Mouse (Mus musculus) limb, embryonic 14.5 days (tissue): ENCODE measurements around the gene Slc44a5. TPM values are rescaled to one million over a fixed set of nuclear protein-coding genes. Genes with fewer than 3 reads are reported as not detected.

Experiments used
- ATAC-seq: fragments of 200-750 bp; cut with Nextera tagmentation; 2 replicates; pipeline ENCODE4 v1.8.0; 2017; ENCODE audit warnings: low read depth, moderate number of reproducible peaks, moderate TSS enrichment; ENCODE audit not compliant: low FRiP score
- DNase-seq: peaks from one replicate; pipeline ENCODE4 v3.0.0-alpha.2; 2015; ENCODE audit warnings: low spot score
- H3K27ac ChIP-seq: fragments of 300-500 bp; sonication (generic); replicated peaks from 2 replicates; pipeline ENCODE4 v1.5.1; 2014; ENCODE audit warnings: low read depth, mild to moderate bottlenecking, low read length, moderate library complexity, mixed read lengths
- H3K27me3 ChIP-seq: fragments of 300-500 bp; sonication (generic); 2 replicates; pipeline ENCODE4 v1.6.1; 2014; ENCODE audit warnings: low read length, mixed read lengths; ENCODE audit not compliant: control insufficient read depth, insufficient read depth
- H3K36me3 ChIP-seq: fragments of 300-500 bp; sonication (generic); 2 replicates; pipeline ENCODE4 v1.6.1; 2014; ENCODE audit warnings: mild to moderate bottlenecking, low read length, moderate library complexity, mixed read lengths; ENCODE audit not compliant: control insufficient read depth, insufficient read depth
- H3K4me1 ChIP-seq: fragments of 300-500 bp; sonication (generic); 2 replicates; pipeline ENCODE4 v1.6.1; 2014; ENCODE audit warnings: antibody characterized with exemption, low read length, mixed read lengths; ENCODE audit not compliant: control insufficient read depth, insufficient read depth
- H3K4me2 ChIP-seq: fragments of 300-500 bp; sonication (generic); replicated peaks from 2 replicates; pipeline ENCODE4 v1.6.1; 2014; ENCODE audit warnings: low read depth, mild to moderate bottlenecking, low read length, moderate library complexity; ENCODE audit not compliant: severe bottlenecking
- H3K4me3 ChIP-seq: fragments of 300-500 bp; sonication (generic); replicated peaks from 2 replicates; pipeline ENCODE4 v1.5.1; 2014; ENCODE audit warnings: low read length
- H3K9ac ChIP-seq: fragments of 300-500 bp; sonication (generic); 2 replicates; pipeline ENCODE4 v1.6.1; 2014; ENCODE audit warnings: mild to moderate bottlenecking, low read depth, low read length, moderate library complexity; ENCODE audit not compliant: severe bottlenecking
- H3K9me3 ChIP-seq: fragments of 300-500 bp; sonication (generic); 2 replicates; pipeline ENCODE4 v1.6.1; 2016; ENCODE audit warnings: low read length; ENCODE audit not compliant: control insufficient read depth
- POLR2A ChIP-seq: fragments of 200-500 bp; IDR thresholded peaks from 2 replicates; pipeline ENCODE4 v1.8.0; 2012; ENCODE audit warnings: inconsistent platforms, mild to moderate bottlenecking, moderate library complexity, borderline replicate concordance; ENCODE audit not compliant: insufficient read depth, insufficient read length; ENCODE audit errors: extremely low read depth
- WGBS: fragments of 180-500 bp; shearing (Covaris S2); extraction: QIAGEN DNeasy Blood & Tissue Kit; methylation state at CpG from one replicate; pipeline ENCODE4 v1.1.7; 2014; 5-methylcytosine and 5-hydroxymethylcytosine counted together
- polyA plus RNA-seq, 2 experiments: library from polyadenylated mRNA; depleted of rRNA in 1 of 2; stranded (reverse) in 1 of 2; unstranded in 1 of 2; fragments of >200 nt; fragmentation: Nextera tagmentation in 1 of 2; extraction: Ambion mirVana in 1 of 2; gene quantifications; 2 replicates each; pipeline versions ENCODE4 v1.2.1 to v1.2.3; 2012 to 2014

Gene Slc44a5
- polyA plus RNA-seq, 2 experiments: 1.5 to 2.8 TPM

GRCm38 (mm10) chr3:154093745-154094322 lies 120.6 kb downstream of the Slc44a5 start:
- no peak for DNase-seq
- no peak overlapping the region for H3K27ac ChIP-seq
- no peak overlapping the region for H3K4me3 ChIP-seq
- no peak overlapping the region for H3K9ac ChIP-seq
- WGBS: 49% methylated on average over 8 of the region's 8 CpGs
- H3K4me2 ChIP-seq: no peak overlapping the region
- H3K36me3 ChIP-seq: no peaks in the 10 kb centered on the region
- H3K27me3 ChIP-seq: no peaks in the 10 kb centered on the region
- H3K9me3 ChIP-seq: no peaks in the 10 kb centered on the region
- ATAC-seq: no peak
- TF ChIP-seq POLR2A: no peak
- H3K4me1 ChIP-seq: peaks cover 11% of the 10 kb centered on the region

GRCm38 (mm10) chr3:154101671-154102070 lies 128.4 kb downstream of the Slc44a5 start:
- ATAC-seq: no peak
- Histone ChIP-seq H3K36me3 (no peaks in the 10 kb centered on the region), H3K4me2 (no peak overlapping the region), H3K4me3 (no peak overlapping the region), H3K27ac (no peak overlapping the region), H3K9me3 (no peaks in the 10 kb centered on the region), H3K4me1 (no peaks in the 10 kb centered on the region), H3K27me3 (no peaks in the 10 kb centered on the region), H3K9ac (no peak overlapping the region)
- DNase-seq: no peak
- 82% methylated on average over 9 of the region's 9 CpGs for WGBS
- no peak for TF ChIP-seq POLR2A

GRCm38 (mm10) chr3:154110528-154110927 lies 137.3 kb downstream of the Slc44a5 start:
- Histone ChIP-seq H3K9me3 (no peaks in the 10 kb centered on the region), H3K9ac (no peak overlapping the region), H3K27ac (no peak overlapping the region), H3K4me3 (no peak overlapping the region), H3K4me1 (no peaks in the 10 kb centered on the region), H3K27me3 (no peaks in the 10 kb centered on the region), H3K4me2 (no peak overlapping the region), H3K36me3 (no peaks in the 10 kb centered on the region)
- WGBS: 55% methylated on average over 5 of the region's 5 CpGs
- TF ChIP-seq POLR2A: no peak
- ATAC-seq (no peak), DNase-seq (no peak)

- H3K27ac ChIP-seq: no peak overlapping the region
- no peak for TF ChIP-seq POLR2A
- H3K9me3 ChIP-seq: no peaks in the 10 kb centered on the region
- no peaks in the 10 kb centered on the region for H3K4me1 ChIP-seq
- DNase-seq (no peak), ATAC-seq (no peak)
- H3K4me2 ChIP-seq: no peak overlapping the region
- no peaks in the 10 kb centered on the region for H3K36me3 ChIP-seq
- WGBS: 40% methylated on average over 5 of the region's 5 CpGs
- no peaks in the 10 kb centered on the region for H3K27me3 ChIP-seq
- H3K9ac ChIP-seq: no peak overlapping the region
- H3K4me3 ChIP-seq: no peak overlapping the region
These were observed 138.0 kb downstream of the Slc44a5 start for GRCm38 (mm10) chr3:154111221-154111620.

GRCm38 (mm10) chr3:154114991-154115390 lies 141.8 kb downstream of the Slc44a5 start:
- no peak overlapping the region for H3K27ac ChIP-seq
- no peak overlapping the region for H3K4me3 ChIP-seq
- no peaks in the 10 kb centered on the region for H3K9me3 ChIP-seq
- DNase-seq (no peak), ATAC-seq (no peak)
- no peaks in the 10 kb centered on the region for H3K4me1 ChIP-seq
- H3K4me2 ChIP-seq: no peak overlapping the region
- no peaks in the 10 kb centered on the region for H3K27me3 ChIP-seq
- no peaks in the 10 kb centered on the region for H3K36me3 ChIP-seq
- no peak overlapping the region for H3K9ac ChIP-seq
- TF ChIP-seq POLR2A: no peak
- WGBS: 55% methylated on average over 9 of the region's 9 CpGs

GRCm38 (mm10) chr3:154115478-154115877 lies 142.2 kb downstream of the Slc44a5 start:
- WGBS: 88% methylated on average over 4 of the region's 4 CpGs
- H3K9me3 ChIP-seq: no peaks in the 10 kb centered on the region
- H3K9ac ChIP-seq: no peak overlapping the region
- no peak overlapping the region for H3K4me3 ChIP-seq
- no peak overlapping the region for H3K4me2 ChIP-seq
- H3K27me3 ChIP-seq: no peaks in the 10 kb centered on the region
- no peaks in the 10 kb centered on the region for H3K4me1 ChIP-seq
- DNase-seq (no peak), ATAC-seq (no peak)
- H3K36me3 ChIP-seq: no peaks in the 10 kb centered on the region
- H3K27ac ChIP-seq: no peak overlapping the region
- no peak for TF ChIP-seq POLR2A
